In genomic region chr7:16273766-16274140, GRCm38 (mm10) we compare ENCODE assay signal across 8 mouse cellular contexts. TPM values are rescaled to one million over a fixed set of nuclear protein-coding genes. Genes with fewer than 3 reads are reported as not detected.
DNase-seq lines count a peak whose midpoint lies in the region; ATAC-seq and TF ChIP-seq lines count a peak whose summit lies in the region.

No protein-coding gene starts in this region.

- peaks cover 10% of the 10 kb centered on the region for H3K36me3 ChIP-seq in forebrain, embryonic 16.5 days (ENCODE audit: control insufficient read depth, insufficient read depth)
- H3K36me3 ChIP-seq in liver, postnatal 0 days (replicated peaks; ENCODE audit: insufficient read depth, low read length), result peaks cover 21% of the 10 kb centered on the region
- peaks cover 39% of the 10 kb centered on the region for H3K36me3 ChIP-seq in neural tube, embryonic 13.5 days

- peak; percentile 75 for DNase-seq in right cerebral cortex, adult 18-20 months
- no peak for DNase-seq in right cerebral cortex, postnatal 4 days
- peak; percentile 58 for DNase-seq in c-Kit-positive CD71-negative TER-119-negative erythroid progenitor cells, embryonic 14.5 days (ENCODE audit: low read depth)
- DNase-seq in kidney, adult 9 months, result peak; percentile 83
- DNase-seq in liver, postnatal 0 days, result peak; percentile 84
- DNase-seq in thymus, postnatal 10 days (ENCODE audit: low spot score in 2 of 2), result peak; percentile 80 to 83

- 0% methylated on average over 18 of the region's 18 CpGs for WGBS in forebrain, embryonic 16.5 days
- under 1% methylated on average over 18 of the region's 18 CpGs for WGBS in liver, postnatal 0 days (ENCODE audit: insufficient replicate concordance)
- WGBS in neural tube, embryonic 13.5 days, result under 1% methylated on average over 17 of the region's 18 CpGs

- TF ChIP-seq CTCF in liver, postnatal 0 days (IDR thresholded peaks at IDR 0.05; ENCODE audit: low read depth), result no peak

- H3K4me1 ChIP-seq in forebrain, embryonic 16.5 days (replicated peaks; ENCODE audit: control insufficient read depth, insufficient read depth, low read length), result peaks cover 27% of the 10 kb centered on the region
- H3K4me1 ChIP-seq in liver, postnatal 0 days (ENCODE audit: insufficient read depth), result peaks cover 40% of the 10 kb centered on the region
- peaks cover 32% of the 10 kb centered on the region for H3K4me1 ChIP-seq in neural tube, embryonic 13.5 days (replicated peaks)

- ATAC-seq in forebrain, embryonic 16.5 days, result peak; percentile 63
- ATAC-seq in liver, postnatal 0 days, result peak; percentile 78
- peak; percentile 81 for ATAC-seq in neural tube, embryonic 13.5 days (ENCODE audit: low read depth)

- H3K9ac ChIP-seq in forebrain, embryonic 16.5 days (replicated peaks; ENCODE audit: low read depth, low read length), result peak overlapping the region; percentile 66
- H3K9ac ChIP-seq in liver, postnatal 0 days (replicated peaks), result peak overlapping the region; percentile 82
- H3K9ac ChIP-seq in neural tube, embryonic 13.5 days, result peak overlapping the region; percentile 68

- peak overlapping the region; percentile 95 for H3K4me2 ChIP-seq in forebrain, embryonic 16.5 days (ENCODE audit: low read length)
- peak overlapping the region; percentile 99 for H3K4me2 ChIP-seq in liver, postnatal 0 days (ENCODE audit: low read depth, low read length)
- H3K4me2 ChIP-seq in neural tube, embryonic 13.5 days, result peak overlapping the region; percentile 88

- no peaks in the 10 kb centered on the region for H3K27me3 ChIP-seq in forebrain, embryonic 16.5 days (replicated peaks; ENCODE audit: control insufficient read depth, insufficient read depth, low read length)
- H3K27me3 ChIP-seq in liver, postnatal 0 days (ENCODE audit: insufficient read depth, low read length), result no peaks in the 10 kb centered on the region
- no peaks in the 10 kb centered on the region for H3K27me3 ChIP-seq in neural tube, embryonic 13.5 days

- TF ChIP-seq EP300 in liver, postnatal 0 days (IDR thresholded peaks at IDR 0.05; ENCODE audit: low read depth), result no peak; the same call in 1 of the 2 replicates

- H3K4me3 ChIP-seq in forebrain, embryonic 16.5 days (replicated peaks; ENCODE audit: low read length), result peak overlapping the region; percentile 77
- H3K4me3 ChIP-seq in liver, postnatal 0 days (ENCODE audit: low read depth, low read length), result peak overlapping the region; percentile 85
- H3K4me3 ChIP-seq in neural tube, embryonic 13.5 days, result peak overlapping the region; percentile 76

- peak overlapping the region; percentile 94 for H3K27ac ChIP-seq in forebrain, embryonic 16.5 days (ENCODE audit: low read length)
- peak overlapping the region; percentile 98 for H3K27ac ChIP-seq in liver, postnatal 0 days (ENCODE audit: low read depth)
- H3K27ac ChIP-seq in neural tube, embryonic 13.5 days (replicated peaks), result peak overlapping the region; percentile 95

- H3K9me3 ChIP-seq in forebrain, embryonic 16.5 days (ENCODE audit: control insufficient read depth, low read length), result no peaks in the 10 kb centered on the region
- H3K9me3 ChIP-seq in liver, postnatal 0 days (ENCODE audit: low read length), result no peaks in the 10 kb centered on the region
- no peaks in the 10 kb centered on the region for H3K9me3 ChIP-seq in neural tube, embryonic 13.5 days

RNA-seq across cellular contexts. Expression of gene Inafm1, which starts 0.3 kb away (rescaled TPM):
- polyA plus RNA-seq in forebrain, embryonic 16.5 days (2015; fragmentation: Nextera tagmentation; extraction: Ambion mirVana), result 23.3 and 27.2 TPM in 2 replicates
- polyA plus RNA-seq in liver, postnatal 0 days (2015; fragmentation: Nextera tagmentation; extraction: Ambion mirVana), result 7.5 and 8.4 TPM in 2 replicates
- 30.0 and 39.3 TPM in 2 replicates for polyA plus RNA-seq in neural tube, embryonic 13.5 days (2015; fragmentation: Nextera tagmentation; extraction: Ambion mirVana)

RNA-seq across cellular contexts. Expression of gene Ccdc9, which starts 12.8 kb away (rescaled TPM):
- polyA plus RNA-seq in forebrain, embryonic 16.5 days (2015; fragmentation: Nextera tagmentation; extraction: Ambion mirVana), result 25.0 and 29.4 TPM in 2 replicates
- polyA plus RNA-seq in liver, postnatal 0 days (2015; fragmentation: Nextera tagmentation; extraction: Ambion mirVana), result 5.7 and 8.8 TPM in 2 replicates
- polyA plus RNA-seq in neural tube, embryonic 13.5 days (2015; fragmentation: Nextera tagmentation; extraction: Ambion mirVana), result 31.2 and 35.4 TPM in 2 replicates

RNA-seq across cellular contexts. Expression of gene C5ar1, which starts 14.4 kb away (rescaled TPM):
- 1.2 and 2.0 TPM in 2 replicates for polyA plus RNA-seq in forebrain, embryonic 16.5 days (2015; fragmentation: Nextera tagmentation; extraction: Ambion mirVana)
- 5.5 and 6.9 TPM in 2 replicates for polyA plus RNA-seq in liver, postnatal 0 days (2015; fragmentation: Nextera tagmentation; extraction: Ambion mirVana)
- 2.3 and 2.8 TPM in 2 replicates for polyA plus RNA-seq in neural tube, embryonic 13.5 days (2015; fragmentation: Nextera tagmentation; extraction: Ambion mirVana)

RNA-seq across cellular contexts. Expression of gene C5ar2, which starts 29.8 kb away (rescaled TPM):
- polyA plus RNA-seq in forebrain, embryonic 16.5 days (2015; fragmentation: Nextera tagmentation; extraction: Ambion mirVana), result 0.16 TPM in 1 of 2 replicates, not detected in the other
- polyA plus RNA-seq in liver, postnatal 0 days (2015; fragmentation: Nextera tagmentation; extraction: Ambion mirVana), result 0.92 and 1.2 TPM in 2 replicates
- polyA plus RNA-seq in neural tube, embryonic 13.5 days (2015; fragmentation: Nextera tagmentation; extraction: Ambion mirVana), result 0.15 TPM in 1 of 2 replicates, not detected in the other

RNA-seq across cellular contexts. Expression of gene Bbc3, which starts 34.4 kb away (rescaled TPM):
- 17.6 and 18.9 TPM in 2 replicates for polyA plus RNA-seq in forebrain, embryonic 16.5 days (2015; fragmentation: Nextera tagmentation; extraction: Ambion mirVana)
- polyA plus RNA-seq in liver, postnatal 0 days (2015; fragmentation: Nextera tagmentation; extraction: Ambion mirVana), result 3.7 and 4.1 TPM in 2 replicates
- polyA plus RNA-seq in neural tube, embryonic 13.5 days (2015; fragmentation: Nextera tagmentation; extraction: Ambion mirVana), result 22.4 and 22.8 TPM in 2 replicates
